Mouse (Mus musculus) 416B (cell line): Measurements from ENCODE around the gene Mt3.

ENCODE experiments used
- DNase-seq: peaks from one replicate; pipeline ENCODE4 v3.0.0; 2011; ENCODE audit warnings: low read depth

Mt3 gene

DNA sequence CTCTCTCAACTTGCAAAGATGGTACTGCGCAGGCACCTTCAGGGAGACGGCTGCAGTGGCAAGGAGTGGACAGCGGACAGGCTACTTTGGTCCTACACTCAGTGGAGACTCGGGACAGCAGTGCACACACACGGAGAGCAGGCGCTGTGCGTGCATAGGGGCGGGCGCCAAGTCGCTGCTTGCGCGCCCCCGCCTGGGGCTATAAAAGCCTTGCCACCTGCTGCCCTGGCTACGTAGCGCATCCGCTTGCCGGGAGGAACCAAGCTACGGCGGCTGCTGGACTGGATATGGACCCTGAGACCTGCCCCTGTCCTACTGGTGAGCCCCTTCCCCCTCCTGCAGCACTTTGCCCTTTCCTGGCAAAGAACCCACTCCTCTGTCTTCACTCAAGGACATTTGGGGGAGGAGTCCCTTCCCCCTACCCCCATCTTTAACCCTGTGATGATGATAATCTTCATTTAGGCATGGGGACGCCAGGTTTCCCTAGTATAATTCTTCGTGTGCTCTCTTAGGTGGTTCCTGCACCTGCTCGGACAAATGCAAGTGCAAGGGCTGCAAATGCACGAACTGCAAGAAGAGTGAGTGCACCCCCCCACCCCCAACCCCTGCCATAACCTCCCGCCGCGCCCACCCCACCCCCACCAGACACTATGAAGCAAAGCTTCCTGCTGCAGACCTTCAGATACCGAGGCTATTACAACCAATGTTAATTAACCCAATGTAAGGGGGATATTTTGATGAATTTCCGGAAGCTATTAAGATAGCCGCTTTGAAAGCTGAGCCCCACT is at the start of gene Mt3:
TSS of gene Mt3 (plus strand) at position 95 of the 788 bp plus-strand sequence.
- DNase-seq = no peak

DNA sequence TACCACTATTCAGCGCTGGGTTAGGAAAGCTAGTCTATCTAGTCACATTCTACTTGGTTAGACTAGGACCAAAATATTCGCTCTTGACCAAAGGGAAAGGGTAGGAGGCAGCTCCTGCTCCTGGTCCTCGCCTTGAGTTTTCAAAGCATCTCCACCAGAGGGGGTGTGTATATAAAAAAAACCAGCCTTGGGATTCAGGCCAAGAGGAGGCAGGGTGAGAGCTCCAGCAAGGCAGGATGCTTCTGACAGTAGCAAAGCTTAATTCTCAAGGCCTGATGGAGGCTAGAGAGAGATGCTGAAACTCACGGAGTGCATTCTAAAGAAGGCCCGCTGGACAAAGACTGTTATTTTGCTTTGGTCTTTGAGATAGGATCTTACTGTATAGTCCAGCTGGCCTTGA is 48.3 kb upstream of the Mt3 start:
- DNase-seq = peak; percentile 29

DNA sequence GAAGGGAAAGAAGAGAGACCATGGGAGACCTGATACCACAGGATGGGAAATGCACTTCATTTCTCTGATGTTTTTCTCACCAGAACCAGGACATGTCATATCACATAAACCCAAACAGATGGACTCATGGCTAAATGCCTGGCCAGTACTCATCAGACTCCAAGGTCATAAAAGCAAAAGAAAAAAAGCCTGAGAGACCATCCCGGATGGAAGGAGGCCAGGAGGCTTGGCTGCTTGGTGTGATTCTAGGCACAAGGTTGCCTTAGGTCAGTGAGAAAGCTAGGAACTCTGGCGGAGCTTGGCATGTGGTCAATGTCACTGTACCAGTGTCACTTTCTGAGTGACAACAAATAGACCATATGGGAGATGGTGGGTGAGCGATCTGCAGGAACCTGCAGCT is 44.5 kb upstream of the Mt3 start:
- no peak for DNase-seq

DNA sequence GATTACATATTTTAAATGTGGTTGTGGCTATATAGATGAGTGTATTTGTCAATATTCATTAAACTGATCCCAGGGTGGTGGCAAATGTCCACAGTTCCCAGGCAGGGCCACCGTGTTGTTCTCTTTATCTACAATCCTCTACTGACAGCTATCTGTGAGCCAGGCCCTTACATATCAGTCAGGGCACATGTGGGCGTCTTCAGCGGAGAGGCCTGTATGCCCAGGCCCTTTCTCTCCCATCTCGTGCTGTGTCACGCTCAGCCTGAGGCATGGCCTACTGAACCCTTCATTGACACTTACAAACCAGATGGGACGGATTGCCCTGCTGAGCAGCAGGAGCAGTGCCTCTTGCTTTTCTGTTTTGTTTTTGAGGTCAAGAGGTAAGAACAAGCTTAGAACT is 43.0 kb upstream of the Mt3 start:
- DNase-seq = no peak

DNA sequence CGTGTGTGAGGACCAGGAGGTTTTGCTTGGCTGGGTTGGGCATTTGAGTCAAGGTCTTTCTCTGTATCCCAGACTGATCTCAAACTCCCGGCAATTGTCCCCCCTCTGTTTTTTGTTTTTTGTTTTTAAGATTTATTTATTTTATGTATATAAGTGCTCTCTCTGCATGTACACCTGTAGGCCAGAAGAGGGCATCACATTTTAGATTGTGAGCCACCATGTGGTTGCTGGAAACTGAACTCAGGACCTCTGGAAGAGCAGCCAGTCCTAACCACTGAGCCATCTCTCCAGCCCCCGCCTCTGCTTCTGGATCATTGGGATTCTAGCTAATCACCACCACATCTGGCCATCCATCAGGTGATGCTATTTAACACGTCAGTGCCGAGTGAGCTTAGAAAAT is 42.6 kb upstream of the Mt3 start:
- peak; percentile 30 for DNase-seq

DNA sequence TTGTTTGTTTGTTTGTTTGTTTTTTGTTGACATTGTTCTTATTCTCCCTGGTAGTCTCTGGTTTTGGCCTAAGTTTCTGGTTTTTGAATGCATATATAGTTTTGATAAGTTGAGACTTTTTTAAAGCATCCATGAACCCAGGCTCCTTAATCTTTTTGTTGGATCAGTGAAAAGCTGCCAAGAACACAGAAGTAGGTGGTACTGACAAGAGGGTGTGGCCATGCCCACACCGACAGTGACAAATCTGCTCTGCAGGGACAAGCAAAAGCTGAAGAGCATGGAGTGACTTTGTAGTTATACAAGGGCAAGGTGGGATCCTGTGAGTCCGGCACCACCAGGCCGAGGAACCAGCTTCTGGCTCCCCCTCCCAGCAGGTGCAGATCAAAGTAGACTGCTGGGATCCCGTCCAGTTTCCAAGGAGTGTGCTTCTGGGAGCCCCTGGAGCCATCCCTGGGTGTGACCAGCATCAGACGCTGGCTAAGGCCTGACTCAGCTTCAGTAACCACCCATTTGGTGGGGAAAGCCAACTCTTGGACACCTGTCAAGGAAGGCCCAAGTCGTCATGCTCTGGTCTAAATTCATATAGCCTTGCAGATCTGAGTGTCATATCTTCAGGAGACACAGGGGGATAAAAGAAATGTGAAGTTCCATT is 41.8 kb upstream of the Mt3 start:
- DNase-seq = peak; percentile 11

DNA sequence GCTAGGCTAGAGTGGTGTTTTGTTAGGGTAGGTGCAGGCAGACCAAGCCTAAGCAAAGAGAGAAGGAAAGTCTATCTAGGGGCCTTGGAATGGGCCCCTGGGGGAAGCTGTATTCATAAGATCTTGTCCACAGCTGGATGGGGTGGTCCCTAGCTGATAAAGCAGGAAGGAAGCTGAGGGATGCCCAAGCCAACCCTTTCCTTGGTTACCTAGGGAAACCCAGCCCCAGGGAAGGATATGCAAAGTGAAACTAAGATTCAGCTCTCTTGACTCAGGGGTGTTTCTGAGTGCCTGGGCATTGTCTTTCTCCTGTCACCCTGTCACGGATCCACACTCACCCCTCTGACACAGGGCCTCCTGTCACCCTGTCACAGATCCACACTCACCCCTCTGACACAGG is 39.0 kb upstream of the Mt3 start:
- peak; percentile 26 for DNase-seq

DNA sequence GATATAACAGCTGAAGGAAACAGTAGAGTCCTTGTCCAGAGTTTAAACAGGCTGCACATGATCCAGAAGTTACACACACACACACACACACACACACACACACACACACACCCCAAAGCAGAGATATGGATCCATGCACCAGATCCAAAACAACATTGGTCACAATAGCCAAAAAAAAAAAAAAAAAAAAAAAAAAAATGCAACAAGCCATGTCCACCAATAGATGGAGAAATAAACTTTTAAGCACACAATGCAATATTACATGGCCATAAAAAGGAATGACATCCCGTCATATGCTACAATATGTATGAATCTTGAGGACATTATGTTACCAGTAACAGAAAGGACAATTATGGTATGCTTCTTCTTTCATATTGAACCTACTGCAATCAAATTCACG is 38.4 kb upstream of the Mt3 start:
- no peak for DNase-seq

DNA sequence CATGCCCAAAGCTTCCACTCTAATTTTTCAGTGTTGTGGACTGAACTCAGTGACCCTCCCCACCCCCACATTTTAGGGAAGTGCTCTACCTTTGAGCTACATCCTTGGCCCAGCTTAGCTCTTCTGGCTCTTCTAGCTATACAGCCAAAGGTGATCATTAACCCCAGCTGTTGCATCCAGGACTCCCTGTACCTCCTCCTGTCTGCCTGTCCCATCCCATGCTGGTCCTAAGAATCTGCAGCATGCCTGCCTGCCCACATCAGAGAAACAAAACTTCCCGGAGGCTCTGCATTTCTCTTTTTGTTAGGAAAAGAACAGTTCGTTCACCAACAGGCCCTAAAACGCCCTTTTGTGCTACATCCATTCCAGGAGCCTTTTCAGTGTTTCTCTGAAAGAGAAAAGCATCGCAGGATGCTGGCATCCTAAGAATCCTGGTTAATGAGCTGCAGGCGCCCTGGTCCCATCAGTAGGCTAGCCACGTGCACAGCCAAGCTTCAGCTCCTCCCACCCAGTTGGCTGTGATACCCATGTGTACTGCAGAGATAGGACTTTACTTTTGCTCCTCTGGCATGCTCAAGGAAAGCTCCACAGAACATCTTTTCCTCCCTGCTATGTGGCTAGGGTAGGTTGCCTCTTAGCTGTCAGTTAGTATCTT is 33.5 kb upstream of the Mt3 start:
- DNase-seq = no peak

DNA sequence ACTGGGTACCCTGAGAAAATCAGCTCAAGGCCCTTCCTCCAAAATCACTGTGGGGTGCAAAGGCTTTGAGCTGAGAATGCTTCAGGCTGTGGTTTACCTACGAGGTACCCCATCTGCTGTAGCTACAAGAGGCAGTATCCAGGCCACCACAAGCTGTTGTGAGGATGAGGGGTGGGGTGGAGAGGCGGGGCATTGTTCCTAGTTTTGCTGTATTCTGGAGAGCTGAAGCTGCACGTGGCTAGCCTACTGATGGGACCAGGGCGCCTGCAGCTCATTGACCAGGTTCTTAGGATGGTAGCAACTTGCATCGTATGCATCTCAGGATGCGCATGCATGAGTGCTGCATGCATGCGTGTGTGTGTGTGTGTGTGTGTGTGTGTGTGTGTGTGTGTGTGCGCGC is 30.8 kb upstream of the Mt3 start:
- no peak for DNase-seq

DNA sequence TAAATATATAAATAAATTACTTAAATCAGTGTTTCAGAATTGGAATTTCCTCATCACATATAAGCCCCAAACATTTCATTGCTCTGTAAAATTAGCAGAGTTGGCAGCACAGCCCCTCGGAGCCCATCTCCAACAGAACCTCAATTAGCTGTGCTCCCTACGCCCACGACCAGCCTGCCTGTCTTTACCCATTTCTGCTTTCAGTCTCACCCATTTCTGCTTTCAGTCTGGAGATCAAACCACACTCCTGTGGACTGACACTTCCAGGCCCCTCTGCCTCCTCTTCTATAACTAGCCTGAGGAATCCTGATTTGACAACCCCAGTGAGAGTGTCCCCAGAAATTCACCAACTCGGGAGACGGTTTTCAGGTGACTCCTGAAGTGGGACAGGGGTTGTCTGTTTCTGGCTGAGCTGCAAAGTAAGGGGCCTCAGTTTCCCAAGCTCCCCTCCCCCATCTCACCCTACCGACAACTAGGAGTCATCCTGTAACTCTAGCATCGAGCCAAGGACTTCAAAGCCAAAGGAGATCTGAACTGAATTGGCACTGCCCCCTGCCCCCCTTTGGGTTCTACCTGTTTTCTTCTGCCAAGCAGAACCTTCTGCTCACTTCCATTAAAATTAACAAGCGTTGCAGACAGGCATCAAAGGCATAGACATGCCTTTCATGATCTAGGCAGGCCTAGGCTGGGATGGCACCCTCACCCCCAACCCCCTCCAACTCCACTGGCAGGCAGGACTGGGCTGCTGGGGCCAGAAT is 29.5 kb upstream of the Mt3 start:
- DNase-seq = no peak

DNA sequence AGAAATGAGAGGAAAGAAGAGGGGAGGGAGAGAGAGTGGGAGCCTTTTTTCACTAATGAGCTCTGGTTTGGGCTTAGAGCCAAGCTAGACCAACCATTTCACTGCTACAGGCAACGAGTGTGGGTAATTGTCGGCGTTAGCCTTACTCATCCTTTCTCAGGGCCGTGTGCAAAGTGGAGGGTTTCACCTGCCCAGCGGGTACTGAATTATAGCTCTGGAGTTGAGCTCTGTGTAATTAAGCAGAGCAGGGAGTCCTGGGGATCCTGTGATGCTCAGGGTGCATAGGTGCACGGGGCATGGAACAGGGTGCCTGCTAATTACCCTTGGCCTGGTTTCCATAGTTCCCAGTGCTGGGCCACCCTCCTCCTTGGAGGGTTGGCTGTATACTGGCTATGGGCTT is 24.7 kb upstream of the Mt3 start:
- DNase-seq = no peak

DNA sequence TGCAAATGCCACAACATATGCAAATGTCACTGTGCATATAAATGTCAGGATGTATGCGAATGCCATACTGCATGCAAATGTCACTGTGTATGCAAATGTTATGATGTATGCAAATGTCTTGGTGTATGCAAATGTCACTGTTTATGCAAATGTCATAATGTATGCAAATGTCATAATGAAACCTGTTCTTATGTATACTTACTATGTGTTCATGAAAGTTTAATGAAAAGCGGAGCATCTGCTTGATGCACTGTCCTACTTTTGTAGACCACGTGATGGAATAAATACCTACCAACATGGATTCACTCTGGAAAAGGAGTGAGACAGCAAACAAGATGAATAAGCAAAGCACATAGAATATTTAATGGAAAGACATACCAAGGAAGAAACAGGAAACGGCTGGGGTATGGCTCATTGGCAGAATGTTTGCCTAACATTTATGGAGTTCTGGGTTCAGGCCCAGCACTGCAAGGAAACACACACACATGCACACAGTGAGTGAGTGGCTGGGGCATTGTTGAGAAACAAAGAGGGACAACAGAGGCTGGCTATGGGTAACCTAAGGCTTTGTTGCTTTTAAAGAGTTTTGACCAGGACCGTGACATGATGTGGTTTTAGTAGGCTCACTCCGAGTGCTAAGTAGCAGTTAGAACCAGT is 23.1 kb upstream of the Mt3 start:
- DNase-seq = no peak

DNA sequence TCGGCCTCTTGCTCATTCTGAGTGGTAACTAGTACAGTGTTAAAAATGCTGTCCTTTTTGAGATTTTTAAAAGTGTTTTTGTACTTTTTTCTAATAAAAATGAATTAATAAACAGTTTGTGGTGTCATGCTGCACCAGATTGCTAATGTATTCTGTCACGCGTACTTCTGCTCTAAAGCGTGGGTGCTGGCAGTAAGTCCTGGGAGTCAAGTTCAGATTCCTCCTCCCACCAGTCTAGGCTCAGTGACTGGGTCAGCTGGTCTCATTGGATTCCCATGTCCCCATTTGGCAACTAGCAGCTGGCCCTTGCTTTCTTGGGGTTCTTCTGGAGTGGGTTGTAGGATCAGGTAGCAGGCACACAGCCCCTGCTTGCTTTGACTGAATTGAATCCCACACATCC is 22.3 kb upstream of the Mt3 start:
- no peak for DNase-seq

DNA sequence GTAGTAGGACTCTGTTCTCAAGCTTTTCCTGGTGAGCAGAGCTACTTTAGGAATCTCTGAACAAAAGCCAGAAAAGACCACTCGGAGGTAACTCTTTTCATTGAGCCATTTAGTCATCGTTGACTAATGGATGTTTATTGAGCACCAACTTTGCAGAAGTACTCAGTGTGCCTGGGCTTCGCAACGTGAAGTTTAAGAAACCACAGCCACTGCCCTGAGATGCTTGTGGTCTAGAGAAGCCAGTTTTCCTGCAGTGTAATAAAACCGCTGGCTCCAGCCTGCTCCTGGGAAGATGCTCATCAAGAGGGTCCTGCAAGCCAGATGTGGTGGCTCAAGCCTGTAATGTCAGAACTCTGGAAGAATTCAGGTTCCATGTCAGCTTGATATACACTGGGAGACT is 20.3 kb upstream of the Mt3 start:
- no peak for DNase-seq

DNA sequence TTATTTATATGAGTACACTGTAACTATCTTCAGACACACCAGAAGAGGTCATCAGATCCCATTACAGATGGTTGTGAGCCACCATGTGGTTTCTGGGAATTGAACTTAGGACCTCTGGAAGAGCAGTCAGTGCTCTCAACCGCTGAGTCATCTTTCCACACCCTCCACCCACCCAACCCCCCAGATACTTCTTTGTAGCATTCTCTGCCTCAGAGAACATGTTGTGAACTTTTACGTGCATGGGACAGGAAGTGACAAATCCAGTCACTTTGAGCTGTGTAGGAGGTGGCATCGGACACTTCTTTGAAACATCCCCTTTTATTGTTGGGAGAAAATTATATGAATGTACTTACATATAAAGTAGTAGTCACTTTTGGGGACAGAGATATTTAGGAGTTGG is 17.8 kb upstream of the Mt3 start:
- peak; percentile 53 for DNase-seq

DNA sequence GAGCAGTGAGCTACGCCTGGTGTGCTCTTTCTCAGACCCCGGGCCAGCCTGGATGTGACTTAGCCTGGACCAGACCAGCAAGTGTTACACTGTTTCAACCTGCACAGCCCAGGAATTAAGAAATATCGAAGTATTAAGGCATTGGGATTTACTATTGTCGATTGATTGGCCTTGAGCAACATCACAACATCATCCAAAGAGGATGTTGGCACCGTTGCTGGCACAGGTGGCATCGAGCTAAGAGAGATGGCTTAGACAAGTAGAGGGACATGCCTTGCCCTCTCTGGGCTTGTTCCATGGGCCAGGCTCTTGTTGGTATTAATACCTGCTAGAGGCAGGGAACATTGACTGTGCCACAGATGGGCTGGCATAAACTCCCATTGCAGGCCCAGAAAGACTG is 16.9 kb upstream of the Mt3 start:
- no peak for DNase-seq

DNA sequence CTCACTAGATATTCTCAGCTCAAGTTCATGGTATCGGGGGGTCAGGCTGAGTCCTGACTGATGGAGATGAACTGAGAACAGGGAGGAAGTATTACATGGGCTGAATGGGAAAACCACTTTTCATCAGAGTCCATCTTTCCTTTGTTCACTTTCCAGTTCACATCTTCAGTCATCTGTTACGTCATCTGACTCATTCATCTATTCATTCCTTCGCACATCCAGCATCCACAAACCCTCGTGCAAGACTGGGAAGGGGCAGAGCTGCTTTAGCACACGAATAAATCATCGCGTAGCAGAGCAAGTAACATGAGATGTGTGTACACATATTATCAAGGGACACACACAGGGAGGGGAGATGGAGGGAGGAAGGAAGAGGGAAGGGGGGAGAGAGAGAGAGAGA is 16.2 kb upstream of the Mt3 start:
- DNase-seq = no peak

DNA sequence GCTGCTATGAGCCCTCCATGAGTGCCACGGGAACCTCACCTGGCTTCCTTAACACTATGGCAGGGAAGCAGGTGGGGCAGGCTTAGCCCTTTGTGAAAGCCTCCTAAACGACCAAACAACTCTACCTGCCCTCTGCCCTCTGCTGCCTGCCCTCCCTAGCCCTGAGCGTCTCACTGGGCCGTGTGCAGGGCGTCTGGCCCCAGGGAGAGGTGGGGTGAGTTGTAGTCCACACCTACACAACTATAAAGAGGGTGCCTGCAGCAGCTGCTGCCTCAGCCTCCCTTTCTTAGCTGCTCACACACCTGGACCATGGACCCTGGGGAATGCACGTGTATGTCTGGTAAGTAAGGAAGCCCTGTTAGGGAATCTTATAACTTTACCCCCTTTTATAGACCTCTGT is 15.5 kb upstream of the Mt3 start, which contains the start of gene Mt4:
TSS of gene Mt4 (plus strand) at position 265 of the 400 bp plus-strand sequence.
- DNase-seq = no peak

DNA sequence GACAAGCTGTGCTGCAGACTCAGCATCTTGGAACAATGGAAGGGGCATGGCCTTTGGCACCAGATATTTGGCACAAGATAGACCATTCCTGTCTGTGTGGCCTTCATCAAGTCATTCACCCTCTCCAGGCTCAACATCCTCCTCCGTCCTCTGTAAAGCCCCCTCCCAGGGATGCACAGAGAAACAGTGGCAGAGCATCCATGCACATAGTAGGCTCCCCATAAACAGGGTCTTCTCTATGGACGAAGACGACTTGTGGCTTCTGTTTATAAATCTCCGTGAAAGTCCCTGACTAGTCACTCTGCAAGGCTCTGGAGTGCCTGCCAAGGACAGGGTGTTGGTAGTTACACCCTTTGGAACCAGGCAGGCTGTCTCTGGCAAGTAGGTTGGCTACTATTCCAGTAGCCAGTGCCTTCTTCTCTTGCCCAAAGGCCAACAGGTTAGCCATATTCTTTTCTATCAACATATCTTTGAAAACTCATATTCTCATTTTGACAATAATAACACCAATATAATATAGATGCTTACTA is 12.1 kb upstream of the Mt3 start:
- DNase-seq = no peak

DNA sequence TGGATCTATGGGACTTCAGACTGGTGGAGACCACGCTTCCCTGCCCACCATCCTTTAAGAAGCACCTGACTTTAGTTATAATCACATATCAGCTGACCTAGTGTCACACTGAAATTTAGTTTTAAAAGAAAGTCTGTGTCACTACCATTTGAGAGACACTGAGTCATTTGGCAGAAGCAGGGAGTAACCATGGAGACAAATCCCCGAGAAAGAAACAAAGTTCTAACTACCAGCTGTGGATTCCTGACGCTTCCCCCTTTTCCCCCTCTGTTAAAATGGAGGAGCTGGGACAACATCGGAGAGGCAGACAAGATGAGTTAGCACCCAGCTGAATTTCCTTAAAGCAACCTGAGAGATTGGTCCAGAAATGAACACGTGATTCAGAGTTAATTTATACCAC is 4.2 kb upstream of the Mt3 start:
- no peak for DNase-seq

DNA sequence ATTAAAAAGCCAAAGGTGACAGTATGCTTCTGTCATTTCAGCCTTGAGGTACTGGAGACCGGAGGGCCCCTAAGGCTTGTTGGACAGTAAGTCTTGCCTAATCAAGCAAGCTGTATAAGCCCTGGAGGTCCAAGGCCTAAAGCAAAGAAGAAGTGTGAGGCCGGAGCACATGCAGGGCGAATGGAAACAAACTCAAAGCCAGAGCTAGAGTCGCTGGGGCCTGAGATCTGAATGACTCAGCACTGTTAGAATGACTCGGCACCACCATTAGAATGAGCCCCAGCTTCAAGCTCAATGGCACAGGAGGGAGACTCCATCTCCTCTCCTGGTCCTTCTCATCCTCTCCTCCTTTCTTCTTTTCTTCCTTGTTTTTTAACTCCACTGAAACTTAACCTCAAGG is 1.5 kb upstream of the Mt3 start:
- DNase-seq = peak; percentile 28
